Mouse (Mus musculus) monocyte, adult 2 months (primary cell): ENCODE measurements around the gene Vamp1.

Experiments used
- DNase-seq, 2 experiments: peaks; one replicate each; pipeline ENCODE4 v3.0.0; 2022; ENCODE audit warnings: low spot score in 2 of 2, low read depth in 1 of 2

Vamp1 gene

DNA sequence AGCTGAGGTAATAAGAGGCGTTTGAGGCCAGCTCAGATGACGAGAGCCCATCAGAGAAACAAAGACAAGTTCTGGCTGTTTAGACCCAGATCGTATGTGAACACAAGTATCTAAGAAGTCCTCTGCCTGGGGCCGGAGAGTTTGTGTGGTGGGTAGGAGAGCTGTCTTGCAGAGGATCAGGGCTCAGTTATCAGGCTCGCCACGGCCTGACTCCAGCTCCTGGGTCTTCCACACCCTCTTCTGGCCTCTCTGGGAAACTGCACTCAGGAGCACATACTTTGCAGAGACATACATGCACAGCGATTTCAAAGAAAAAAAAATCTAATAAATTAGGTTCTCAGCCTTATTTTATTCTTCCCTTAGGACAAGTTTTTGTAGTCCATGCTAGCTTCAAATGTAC lies 69.4 kb downstream of the Vamp1 start:
- DNase-seq = no peak

DNA sequence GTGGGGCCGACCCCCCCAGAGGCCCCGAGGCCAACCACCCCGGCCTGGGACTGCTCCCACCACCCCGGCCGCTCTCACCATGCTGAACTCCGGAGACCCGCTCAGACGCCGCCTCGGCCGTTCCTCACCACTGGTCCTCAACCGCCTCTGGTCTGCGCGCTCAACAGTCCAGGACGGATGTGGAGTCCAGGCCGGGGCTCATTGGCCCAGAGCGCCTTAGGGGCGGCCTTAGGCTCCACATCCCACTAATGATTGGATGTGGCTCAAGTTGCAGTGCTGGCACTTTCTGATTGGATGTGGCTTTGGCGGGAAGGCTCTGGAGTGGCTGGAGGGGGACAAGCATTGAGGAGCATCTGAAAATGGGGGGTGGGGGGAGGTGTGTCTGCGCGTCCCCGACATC lies 70.5 kb downstream of the Vamp1 start, which contains the start of gene Tuba3a:
Tuba3a (minus strand) TSS at position 153 of the 400 bp plus-strand sequence.
- DNase-seq = no peak

DNA sequence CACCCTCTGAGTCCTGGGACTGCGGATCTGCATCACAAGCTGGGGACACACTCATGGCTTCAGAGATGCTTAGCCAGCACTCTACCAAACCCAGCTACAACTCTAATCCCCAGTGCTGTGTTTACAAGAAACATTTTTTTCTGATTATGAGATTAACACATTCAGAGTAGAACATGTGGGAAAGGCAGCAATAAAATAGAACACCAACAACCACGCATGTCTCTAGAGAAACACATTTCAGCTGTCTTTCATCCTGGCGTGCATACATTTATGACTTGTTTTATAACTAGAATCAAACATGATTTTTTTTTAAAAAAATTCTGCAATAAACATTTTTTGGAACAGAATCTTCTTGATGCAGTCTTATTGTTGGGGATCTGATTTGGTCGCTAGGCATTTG lies 71.6 kb downstream of the Vamp1 start:
- DNase-seq = no peak

DNA sequence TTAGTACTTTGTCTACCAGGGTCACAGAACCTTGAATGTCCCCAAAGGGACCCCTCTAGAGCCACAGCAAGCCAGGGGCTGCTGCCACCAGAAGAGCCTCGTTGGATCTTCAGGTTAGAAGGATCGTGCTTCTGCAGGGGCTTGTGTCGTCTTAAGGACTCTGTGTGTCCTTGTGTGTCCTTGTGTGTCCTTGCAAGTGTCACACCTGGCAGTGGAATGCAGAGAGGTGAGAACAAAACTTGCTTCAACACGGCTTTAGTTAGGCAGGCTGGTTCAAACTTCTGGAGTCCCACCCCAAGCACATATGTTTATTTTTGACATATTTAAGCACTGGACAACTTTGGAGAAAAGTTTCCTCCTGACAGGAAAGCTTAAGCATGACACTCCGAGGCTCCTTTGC lies 73.4 kb downstream of the Vamp1 start:
- DNase-seq = no peak

DNA sequence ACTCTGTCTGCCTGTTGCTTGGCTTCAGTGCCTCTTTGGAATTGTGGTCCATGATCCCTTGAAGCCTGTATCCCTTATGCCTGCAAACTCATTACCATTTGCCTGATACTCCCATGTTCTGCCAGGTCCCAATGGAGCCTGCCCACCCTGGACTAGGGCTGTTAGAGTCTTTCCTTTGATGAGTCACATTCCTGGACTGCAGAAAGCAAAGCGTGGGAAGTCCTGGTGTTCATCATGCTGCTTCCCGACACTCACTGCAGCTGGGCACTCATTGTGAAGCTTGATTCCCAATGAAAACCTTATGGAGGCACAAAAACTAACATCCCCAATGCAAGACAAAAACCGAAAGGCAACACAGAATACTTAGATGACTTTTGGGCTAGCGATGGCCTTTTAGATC lies 76.0 kb downstream of the Vamp1 start:
- no peak for DNase-seq

DNA sequence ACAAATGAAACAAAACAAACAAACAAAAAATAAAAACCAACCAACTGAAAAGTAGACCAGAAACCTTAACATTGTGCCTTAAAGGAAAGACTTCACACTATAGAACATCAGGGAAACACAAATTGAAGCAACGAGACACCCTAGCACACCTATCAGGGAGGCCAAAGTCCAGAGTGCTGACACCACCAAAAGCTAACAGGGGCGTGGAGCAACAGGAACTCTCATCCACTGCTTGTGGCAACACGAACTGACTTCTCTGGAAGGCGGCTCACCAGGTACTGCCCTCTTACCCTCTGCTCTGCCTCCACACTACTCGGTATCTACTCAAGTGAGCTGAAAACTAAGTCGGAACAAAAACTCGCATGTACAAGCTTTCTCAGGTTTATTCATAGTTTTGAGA lies 76.9 kb downstream of the Vamp1 start:
- DNase-seq = no peak

DNA sequence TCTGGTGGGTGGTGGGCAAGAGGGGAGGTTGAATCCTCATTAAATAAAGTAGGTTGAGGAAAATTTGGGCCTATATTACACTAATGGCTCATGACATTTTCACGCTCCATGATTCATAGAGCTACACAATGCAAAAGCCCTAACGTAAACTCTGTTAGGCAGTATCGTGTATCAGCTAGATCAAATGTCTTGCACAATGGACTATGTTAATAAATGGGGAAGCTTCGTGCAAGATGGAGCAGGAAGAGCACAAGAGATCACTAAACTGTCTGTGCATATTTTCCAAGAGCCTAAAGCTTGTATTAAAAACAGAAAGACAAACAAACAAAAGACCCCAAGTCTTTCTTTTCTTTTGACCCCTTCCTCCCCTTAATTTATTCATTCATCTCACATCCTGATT lies 78.7 kb downstream of the Vamp1 start:
- no peak for DNase-seq
